Mouse (Mus musculus): ENCODE results near the gene Ctcfl.

The Ctcfl gene

DNA sequence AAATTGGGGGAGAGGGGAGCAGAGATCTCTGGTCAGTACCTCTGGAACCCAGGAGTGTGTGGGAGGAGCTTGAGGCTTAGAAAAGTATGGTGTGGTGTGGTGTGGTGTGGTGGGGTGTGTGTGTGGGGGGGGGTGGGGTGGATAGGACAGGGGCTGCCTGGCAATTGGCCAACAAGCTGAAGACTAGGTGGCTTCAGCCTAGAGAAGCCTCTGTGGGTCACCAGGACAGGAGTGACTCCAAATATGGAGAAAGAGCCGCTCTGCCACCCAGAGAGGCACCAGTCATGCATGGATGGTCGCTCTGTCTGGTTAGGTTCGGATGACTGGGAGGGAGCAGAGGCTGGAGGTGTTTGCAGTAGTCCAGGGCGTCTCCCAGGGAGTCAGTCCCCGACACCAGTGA, 71.9 kb downstream of the Ctcfl start:
- DNase-seq (ENCODE audit: low read depth, low spot score), result no peak

DNA sequence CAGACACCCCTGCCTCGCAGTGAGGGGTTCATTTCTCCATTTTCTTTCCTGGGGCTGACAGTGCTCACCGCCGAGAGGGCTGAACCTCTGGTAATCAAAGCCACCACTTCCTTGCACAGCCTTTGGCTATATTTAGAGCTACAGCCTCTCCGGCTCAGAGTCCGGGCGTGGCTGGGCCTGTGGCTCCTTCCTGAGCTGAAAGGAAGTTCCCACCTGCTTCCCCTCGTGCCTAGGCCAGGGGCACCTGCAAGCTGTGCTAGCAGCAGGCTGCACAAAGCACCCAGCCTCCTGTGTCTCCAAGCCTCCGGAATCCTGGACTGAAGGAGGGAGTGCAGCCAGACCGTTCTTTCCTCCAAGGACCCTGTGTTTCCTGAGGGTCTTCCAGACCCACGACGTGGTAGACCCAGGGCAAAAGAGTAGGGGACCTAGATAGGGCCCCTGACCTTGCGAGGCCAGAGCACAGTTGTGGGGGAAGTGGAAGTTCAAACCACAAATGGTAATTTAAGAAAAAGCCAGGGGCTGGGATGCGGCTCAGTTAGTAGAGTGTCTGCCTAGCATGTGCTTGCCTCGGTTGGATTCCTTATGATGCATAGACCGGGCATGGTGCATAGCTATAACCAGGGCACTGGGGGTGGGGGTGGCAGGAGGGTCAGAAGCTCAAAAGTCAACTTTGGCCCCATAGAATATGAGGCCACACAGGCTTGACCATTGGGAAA, 72.6 kb downstream of the Ctcfl start:
- DNase-seq (ENCODE audit: low read depth, low spot score), result peak; percentile 58

DNA sequence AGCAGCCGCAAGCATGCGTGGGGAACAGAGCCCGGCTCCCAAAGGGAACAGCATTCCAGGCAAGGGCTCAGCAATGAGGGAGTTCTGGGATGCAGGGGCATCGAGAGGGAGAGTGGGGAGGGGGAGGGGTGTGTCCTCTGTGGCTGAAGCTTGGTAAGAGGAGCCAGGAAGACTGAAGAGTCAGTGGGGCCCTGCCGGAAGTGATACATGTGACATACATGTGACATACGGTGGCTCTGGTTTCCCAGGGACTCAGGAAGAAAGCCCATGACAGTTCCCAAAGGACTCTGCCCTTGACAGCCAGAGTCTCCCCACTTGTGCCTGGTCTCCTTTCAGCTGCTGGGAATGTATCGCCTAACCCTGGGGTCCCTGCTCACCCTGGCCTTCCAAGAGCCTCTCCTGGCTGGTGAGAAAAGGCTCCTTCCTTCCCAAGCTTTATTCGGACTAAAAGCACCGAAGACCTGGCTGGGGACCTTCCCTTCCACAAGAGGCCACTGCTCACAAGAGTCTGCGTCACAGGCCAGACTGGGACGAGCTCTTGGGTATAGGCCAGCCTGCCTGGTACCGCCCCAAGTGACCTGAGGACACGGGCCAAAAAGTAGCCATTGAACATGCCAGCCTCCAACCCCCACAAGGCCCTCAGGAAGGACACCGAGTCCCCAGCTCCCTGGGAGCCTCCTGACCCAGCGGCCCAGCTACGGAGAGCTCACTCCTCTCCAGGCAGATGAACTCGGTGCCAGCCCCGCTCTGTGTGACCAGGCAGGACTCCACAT, 74.9 kb downstream of the Ctcfl start:
- no peak for DNase-seq (ENCODE audit: low read depth, low spot score)

All from ZHBTc4 (cell line).